Mouse (Mus musculus) megakaryocyte, embryonic 14.5 days (primary cell): ENCODE results near the gene Mpped2.

ENCODE experiments used
- FLI1 ChIP-seq: IDR thresholded peaks from 2 replicates; pipeline ENCODE4 v1.6.1; 2012; ENCODE audit warnings: low read length, inconsistent platforms, mixed read lengths
- GATA1 ChIP-seq: IDR thresholded peaks from 3 replicates; pipeline ENCODE4 v1.6.1; 2012; ENCODE audit warnings: mixed read lengths, low read length, inconsistent platforms, borderline replicate concordance

GRCm38 (mm10) chr2:106744601-106745000 lies 51.5 kb downstream of the Mpped2 start:
- no peak for TF ChIP-seq GATA1
- no peak for TF ChIP-seq FLI1
